Mouse (Mus musculus) MEL-GATA-1-ER (cell line): ENCODE data around the gene Amigo3.

Source experiments
- DNase-seq: peaks from one replicate; pipeline ENCODE4 v3.0.0-alpha.2; 2012; ENCODE audit warnings: low read depth; ENCODE audit errors: extremely low read depth

Amigo3 gene

GRCm38 (mm10) chr9:108082988-108083431, 30.1 kb downstream of the Amigo3 start, which contains the start of gene Rnf123:
TSS of gene Rnf123 (minus strand) at chr9:108083346.
- no peak for DNase-seq

- DNase-seq: no peak
Measured at GRCm38 (mm10) chr9:108083561-108083960, 30.6 kb downstream of the Amigo3 start.

- DNase-seq: no peak
Measured at GRCm38 (mm10) chr9:108085261-108085660, 32.3 kb downstream of the Amigo3 start.

GRCm38 (mm10) chr9:108090611-108091120, 37.7 kb downstream of the Amigo3 start:
- no peak for DNase-seq

- DNase-seq: no peak
Measured at GRCm38 (mm10) chr9:108093586-108093985, 40.6 kb downstream of the Amigo3 start.

GRCm38 (mm10) chr9:108094184-108094941, 41.4 kb downstream of the Amigo3 start, which contains the start of gene Apeh:
TSS of gene Apeh (minus strand) at chr9:108094606.
- peak; percentile 85 for DNase-seq

- peak; percentile 73 for DNase-seq
Measured at GRCm38 (mm10) chr9:108094998-108095411, 42.0 kb downstream of the Amigo3 start.

GRCm38 (mm10) chr9:108095518-108095917, 42.6 kb downstream of the Amigo3 start:
- peak; percentile 65 for DNase-seq

- DNase-seq: no peak
Measured at GRCm38 (mm10) chr9:108095949-108096712, 43.2 kb downstream of the Amigo3 start.

GRCm38 (mm10) chr9:108099619-108100018, 46.7 kb downstream of the Amigo3 start:
- DNase-seq: no peak

GRCm38 (mm10) chr9:108104766-108105548, 52.0 kb downstream of the Amigo3 start:
- peak; percentile 71 for DNase-seq
